Mouse (Mus musculus) left cerebral cortex, postnatal 10 days (tissue): ENCODE measurements at regions not wholly inside any gene's neighbourhood (a gene's known extent, or its start where the extent isn't known, plus 50 kb on each side); places are given as distances from the start of the nearest gene placed in this dataset.

Experiments
- DNase-seq, 2 experiments: peaks; one replicate each; pipeline ENCODE4 v3.0.0; 2021 to 2022; ENCODE audit warnings: low spot score in 2 of 2, mixed read lengths in 1 of 2; ENCODE audit errors: extremely low spot score in 1 of 2
- intact Hi-C: fragments of 180-260 bp; cut with DNase I; formaldehyde crosslinking; loops from one replicate; pipeline ENCODE4 v1.15.1; 2025

- no peak for DNase-seq
- intact Hi-C loops, result loop anchor here (10.0 kb wide), 1 partner anchor 247 kb away; no protein-coding TSS in a partner anchor
Measured at GRCm38 (mm10) chr3:120217710-120218109, 433.4 kb upstream of the Ptbp2 start.

- intact Hi-C loops, result loop anchor here (10.0 kb wide), 1 partner anchor 250 kb away; no protein-coding TSS in a partner anchor
- DNase-seq, result no peak
Measured at GRCm38 (mm10) chr3:120214616-120215250, 430.5 kb upstream of the Ptbp2 start.

- no peak for DNase-seq
- intact Hi-C loops, result loop anchor here (5.0 kb wide), 1 partner anchor 1772 kb away; no protein-coding TSS in a partner anchor
Measured at GRCm38 (mm10) chr3:120199403-120199802, 415.1 kb upstream of the Ptbp2 start.

GRCm38 (mm10) chr3:120194501-120194900 is 410.2 kb upstream of the Ptbp2 start:
- intact Hi-C loops, result no loop called here
- DNase-seq, result no peak

- intact Hi-C loops, result no loop called here
- peak; percentile 66 to 68 for DNase-seq
Measured at GRCm38 (mm10) chr3:120192439-120193326, 408.4 kb upstream of the Ptbp2 start.

GRCm38 (mm10) chr3:120189606-120190005 is 405.3 kb upstream of the Ptbp2 start:
- DNase-seq, result no peak
- intact Hi-C loops, result no loop called here

GRCm38 (mm10) chr3:120180931-120181610 is 396.8 kb upstream of the Ptbp2 start:
- intact Hi-C loops, result no loop called here
- DNase-seq, result no peak

GRCm38 (mm10) chr3:120175632-120176031 is 391.4 kb upstream of the Ptbp2 start:
- no peak for DNase-seq
- intact Hi-C loops, result no loop called here
